Mouse (Mus musculus): ENCODE measurements around the gene Mmp13.
"Not testable (repeated sequence)": the region's sequence is repeated elsewhere in the genome, so short reads cannot be mapped to it uniquely, and the experiment has no call there.

The Mmp13 gene

DNA sequence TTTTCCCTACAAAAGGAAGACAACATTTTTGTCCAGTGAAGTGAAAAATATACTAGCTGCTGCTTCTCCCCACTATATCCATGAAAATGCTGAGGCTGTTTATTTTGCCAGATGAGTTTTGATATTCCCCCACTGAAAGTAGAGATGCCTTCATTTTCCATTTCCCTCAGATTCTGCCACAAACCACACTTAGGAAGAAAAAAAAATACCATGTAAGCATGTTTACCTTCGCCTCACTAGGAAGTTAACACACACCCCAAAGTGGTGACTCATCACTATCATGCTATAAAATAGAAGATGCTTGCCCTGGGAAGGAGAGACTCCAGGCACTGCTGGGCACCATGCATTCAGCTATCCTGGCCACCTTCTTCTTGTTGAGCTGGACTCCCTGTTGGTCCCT, at the start of gene Mmp13:
Mmp13 (plus strand) TSS at position 301 of the 400 bp plus-strand sequence.
- DNase-seq (ENCODE audit: low read depth, low spot score): no peak

DNA sequence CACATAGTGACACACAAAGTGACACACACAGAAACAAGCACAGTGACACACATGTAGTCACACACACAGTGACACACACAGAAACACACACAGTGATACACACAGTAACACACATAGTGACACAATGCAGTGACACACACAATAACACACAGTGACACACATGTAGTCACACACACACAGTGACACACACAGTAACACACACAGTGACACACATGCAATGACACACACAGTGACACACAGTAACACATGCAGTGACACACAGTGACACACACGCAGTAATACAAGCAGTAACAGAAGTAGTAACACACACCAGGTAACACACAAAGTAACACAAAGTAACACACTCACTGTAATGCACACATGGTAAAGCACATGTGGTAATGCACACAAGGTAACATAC, 33.7 kb upstream of the Mmp13 start:
- DNase-seq (ENCODE audit: low read depth, low spot score): no peak

DNA sequence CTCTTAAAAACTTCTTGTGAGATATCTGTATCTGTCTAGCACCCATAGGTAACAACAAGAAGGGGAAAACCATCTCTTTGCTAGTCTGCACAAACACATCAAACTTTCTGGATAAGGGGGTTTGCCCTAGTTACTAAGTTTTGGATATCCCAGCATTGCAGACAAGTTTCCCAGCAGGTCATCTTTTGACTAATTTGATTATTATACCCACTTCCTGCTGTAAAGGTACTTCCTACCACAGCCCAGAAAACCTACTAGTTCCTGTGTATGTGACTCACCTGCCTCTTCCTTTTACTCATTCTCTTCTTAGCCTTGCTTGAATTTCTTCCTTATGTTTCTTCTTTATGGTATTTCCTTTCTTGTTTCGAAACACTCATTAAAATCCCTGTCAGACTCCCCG, 32.3 kb upstream of the Mmp13 start:
- no peak for DNase-seq (ENCODE audit: low read depth, low spot score)

DNA sequence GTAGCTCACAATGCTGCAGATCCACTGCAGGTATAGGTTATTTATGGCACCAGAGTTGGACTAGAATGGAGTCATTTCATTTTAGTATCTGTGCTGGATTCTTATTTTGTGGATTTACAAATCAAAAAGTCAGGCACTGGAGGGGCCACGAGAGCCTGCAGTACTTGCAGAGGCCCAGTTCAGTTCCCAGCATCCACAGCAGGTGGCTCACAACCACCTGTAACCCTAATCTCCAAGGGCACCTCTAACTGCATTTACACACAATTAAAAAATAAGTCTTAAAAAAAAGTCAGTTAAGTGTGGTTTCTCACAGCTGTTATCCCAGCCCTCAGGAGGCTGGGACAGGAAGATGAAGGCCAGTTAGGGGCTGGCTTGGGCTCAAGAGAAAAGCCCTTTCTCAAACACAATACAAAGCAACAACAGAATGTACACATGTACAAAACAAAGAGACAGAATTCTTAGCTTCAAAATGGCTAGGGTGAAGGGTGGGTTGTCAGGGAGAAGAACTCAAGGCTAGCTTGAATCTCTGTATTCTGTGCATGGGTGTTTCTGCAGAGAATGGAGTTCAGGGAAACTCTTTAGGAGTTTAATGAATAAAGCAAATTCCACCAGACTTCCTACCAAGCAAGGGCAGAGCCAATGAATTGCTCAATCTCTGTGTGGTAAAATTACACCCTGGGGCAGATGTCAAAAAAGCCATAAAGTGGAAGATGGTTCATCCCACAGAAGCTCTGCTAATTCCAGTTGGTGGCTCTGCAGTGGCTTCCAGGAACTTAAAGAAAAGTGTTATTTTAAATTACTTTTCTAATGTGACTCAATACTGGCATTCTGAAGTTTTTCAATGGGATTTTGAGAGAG, 19.3 kb upstream of the Mmp13 start:
- no peak for DNase-seq (ENCODE audit: low read depth, low spot score)

DNA sequence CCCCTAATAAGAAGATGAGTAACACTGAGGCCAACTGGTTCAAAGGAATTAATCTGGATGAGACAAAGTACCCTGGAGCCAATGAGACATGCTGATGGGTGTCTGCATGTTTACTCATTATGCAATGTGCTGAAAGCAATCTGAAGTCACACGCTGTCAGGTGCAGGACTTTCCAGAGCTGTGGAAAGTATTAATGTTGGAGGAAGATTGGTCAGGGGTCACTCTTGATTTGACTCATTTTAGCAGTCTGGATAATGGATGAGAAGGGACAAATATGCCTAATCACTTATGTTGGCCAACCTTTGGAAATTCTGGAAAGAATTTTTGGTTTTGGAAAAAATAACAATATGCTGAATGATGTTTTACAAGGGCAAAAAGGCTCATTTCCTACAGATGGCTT, 10.6 kb upstream of the Mmp13 start:
- DNase-seq (ENCODE audit: low read depth, low spot score): no peak

DNA sequence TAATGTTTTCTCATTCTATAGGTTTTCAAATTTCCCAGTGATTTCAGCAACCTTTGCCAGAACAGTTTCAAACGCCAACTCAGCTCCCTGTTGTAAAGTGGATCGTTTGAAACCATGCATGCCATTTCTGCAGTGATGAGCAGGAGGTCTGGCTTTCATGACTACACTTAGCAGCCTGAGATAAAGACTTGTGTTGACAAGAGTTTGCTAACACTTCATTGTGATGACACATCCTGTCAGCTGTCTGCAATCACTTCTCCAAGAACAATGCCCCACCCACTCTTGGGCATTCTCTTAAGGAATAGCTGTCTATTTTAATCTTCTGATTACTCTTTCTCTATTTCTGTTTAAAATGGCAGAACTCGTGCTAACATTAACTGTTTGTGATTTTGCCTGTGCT, 2.2 kb upstream of the Mmp13 start:
- no peak for DNase-seq (ENCODE audit: low read depth, low spot score)

DNA sequence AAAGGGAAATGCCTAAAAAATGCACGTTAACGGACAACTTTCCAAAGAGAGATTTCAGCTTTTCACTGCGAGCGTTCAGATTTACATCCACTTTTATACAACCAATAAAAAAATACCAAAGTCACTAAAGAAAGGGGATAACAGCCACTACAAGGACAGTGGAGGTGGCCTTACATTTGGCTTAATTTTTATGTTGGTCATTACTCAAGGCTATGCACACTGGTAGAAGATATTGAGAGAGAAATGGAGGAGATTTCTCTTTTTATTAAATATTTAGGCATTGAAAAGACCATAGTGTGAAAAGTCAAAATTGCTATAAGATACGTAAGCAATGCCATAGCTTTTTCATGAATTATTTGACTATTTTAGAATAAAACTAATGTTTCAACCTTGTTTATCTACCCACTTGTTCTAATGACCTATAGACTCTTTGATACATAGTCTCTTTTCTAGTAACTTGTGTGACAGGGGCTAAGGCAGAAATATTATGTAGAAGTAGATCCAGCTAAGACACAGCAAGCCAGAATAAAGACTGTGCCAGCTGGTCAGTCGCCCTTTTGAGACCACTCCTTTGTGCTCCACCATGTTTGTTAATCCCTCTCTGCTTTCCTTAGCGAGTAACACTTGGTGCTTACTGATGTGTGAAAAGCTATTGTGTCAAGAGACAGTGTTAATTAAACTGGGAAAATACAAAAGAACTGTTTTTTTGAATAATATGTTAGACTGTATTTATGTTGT, 10.4 kb downstream of the Mmp13 start:
- DNase-seq (ENCODE audit: low read depth, low spot score): no peak

DNA sequence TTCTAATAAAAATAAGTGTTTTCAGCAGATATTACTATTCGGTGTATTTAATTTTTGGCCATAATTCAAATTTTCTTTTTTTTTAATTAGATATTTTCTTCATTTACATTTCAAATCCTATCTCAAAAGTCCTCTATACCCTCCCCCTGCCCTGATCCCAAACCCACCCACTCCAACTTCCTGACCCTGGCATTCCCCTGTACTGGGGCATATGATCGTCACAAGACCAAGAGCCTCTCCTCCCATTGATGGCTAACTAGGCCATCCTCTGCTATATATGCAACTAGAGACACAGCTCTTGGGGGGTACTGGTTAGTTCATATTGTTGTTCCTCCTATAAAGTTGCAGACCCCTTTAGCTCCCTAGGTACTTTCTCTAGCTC, 11.0 kb downstream of the Mmp13 start:
- not testable (repeated sequence) for DNase-seq (ENCODE audit: low read depth, low spot score)

DNA sequence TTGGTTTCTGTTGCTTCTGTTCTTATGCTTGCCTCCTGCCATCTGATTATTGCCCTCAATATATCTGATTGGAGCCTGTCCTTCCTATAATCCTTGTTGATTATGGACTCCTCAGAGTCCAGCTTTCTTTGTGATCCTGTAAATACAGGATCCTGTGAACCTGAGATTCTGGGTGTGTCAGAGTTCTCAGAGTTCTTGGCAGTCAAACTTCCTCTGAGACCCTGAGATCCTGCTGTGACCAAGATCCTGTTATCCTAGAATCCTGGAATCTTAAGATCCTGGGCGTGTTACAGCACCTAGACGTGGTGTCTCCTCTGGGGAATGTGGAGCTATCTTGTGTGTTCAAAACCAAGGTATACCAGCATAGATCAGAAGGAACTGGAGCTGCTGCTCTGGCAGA, 17.2 kb downstream of the Mmp13 start:
- DNase-seq (ENCODE audit: low read depth, low spot score): no peak

DNA sequence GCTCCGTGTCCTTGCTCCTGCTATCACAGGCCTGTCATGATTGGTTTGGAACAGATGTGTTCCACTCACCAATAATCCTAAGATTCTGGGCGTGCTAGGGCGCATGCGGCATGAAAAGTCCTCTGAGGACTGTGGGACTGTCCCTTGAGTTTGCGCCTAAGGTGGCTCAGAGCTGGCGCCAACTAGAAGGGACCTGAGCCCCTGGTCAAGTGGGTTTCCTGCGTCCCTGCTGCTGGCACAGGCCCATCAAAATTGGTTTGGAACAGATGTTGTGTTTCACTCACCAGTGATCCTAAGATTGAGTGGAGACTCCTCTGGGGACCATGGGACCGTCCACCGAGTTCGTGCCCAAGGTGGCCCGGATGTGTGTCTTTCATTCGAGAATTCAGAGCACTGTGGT, 17.6 kb downstream of the Mmp13 start:
- no peak for DNase-seq (ENCODE audit: low read depth, low spot score)

DNA sequence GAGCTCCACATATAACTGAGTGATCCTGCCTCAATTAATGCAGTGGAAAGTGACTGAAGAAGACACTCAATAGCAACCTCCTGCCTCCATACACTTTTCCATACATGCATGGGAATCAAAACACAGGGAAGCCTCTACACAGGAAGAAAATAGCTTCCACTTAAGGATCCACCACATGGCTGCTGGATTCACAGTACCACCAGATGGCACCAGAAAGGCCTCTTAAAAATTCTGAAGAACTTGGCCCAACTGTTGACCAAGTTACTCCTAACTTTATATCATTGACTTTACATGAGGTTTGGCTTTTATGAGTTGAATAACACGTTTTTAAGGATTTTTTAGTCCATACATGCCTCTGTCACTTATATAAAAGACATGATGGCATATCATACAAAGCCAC, 19.8 kb downstream of the Mmp13 start:
- DNase-seq (ENCODE audit: low read depth, low spot score): no peak

DNA sequence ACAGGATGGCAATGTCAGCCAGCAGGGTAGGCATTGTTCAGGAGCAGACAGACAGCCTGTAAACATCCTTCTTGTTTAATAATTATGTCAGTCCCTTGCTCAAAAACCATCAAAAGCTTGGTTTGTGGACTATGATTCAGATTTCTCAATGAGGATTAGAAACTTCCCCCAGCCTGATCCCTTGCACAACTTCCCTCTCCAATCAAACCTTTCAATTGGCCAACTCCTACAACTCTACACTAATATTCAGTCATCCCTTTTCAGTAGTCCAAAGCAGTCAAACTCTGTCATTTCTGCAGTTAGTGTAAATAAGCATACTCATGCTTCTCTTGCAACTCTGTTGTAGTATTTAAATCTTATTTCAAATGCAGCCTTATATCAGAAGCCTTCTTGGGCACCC, 59.5 kb downstream of the Mmp13 start:
- DNase-seq (ENCODE audit: low read depth, low spot score): no peak

All from A20 (cell line).